Mouse (Mus musculus): ENCODE results near the gene Cux1.

- TF ChIP-seq POLR2A (IDR thresholded peaks at IDR 0.05; ENCODE audit: borderline replicate concordance, extremely low read depth, low read depth, low read length), result no peak
- peak; percentile 28; the same call in 1 of the 2 replicates for TF ChIP-seq CTCF (IDR thresholded peaks at IDR 0.05; ENCODE audit: insufficient read depth, low read length)
Observed at GRCm38 (mm10) chr5:136327736-136328135, 239.6 kb downstream of the Cux1 start.
